Mouse (Mus musculus) myocyte (in vitro differentiated cells): Measurements from ENCODE around the gene Fam69b. TPM values are rescaled to one million over a fixed set of nuclear protein-coding genes. Genes with fewer than 3 reads are reported as not detected.

ENCODE experiments used
- H3K27me3 ChIP-seq: one replicate; pipeline ENCODE4 v1.6.1; 2011; ENCODE audit not compliant: control insufficient read depth, insufficient read depth, insufficient read length
- H3K36me3 ChIP-seq: one replicate; pipeline ENCODE4 v1.6.1; 2011; ENCODE audit not compliant: control insufficient read depth, insufficient read depth
- H3K4me2 ChIP-seq: one replicate; pipeline ENCODE4 v1.6.1; 2011; ENCODE audit warnings: low read depth, control low read depth
- H3K4me3 ChIP-seq: one replicate; pipeline ENCODE4 v1.5.1; 2011; ENCODE audit warnings: mild to moderate bottlenecking, control low read depth, moderate library complexity
- H3K79me2 ChIP-seq: one replicate; pipeline ENCODE4 v1.6.1; 2011; ENCODE audit not compliant: control insufficient read depth, insufficient read depth
- H3ac ChIP-seq: one replicate; pipeline ENCODE4 v1.6.1; 2011; ENCODE audit not compliant: control insufficient read depth, insufficient read length
- CEBPB ChIP-seq: IDR thresholded peaks from 2 replicates; pipeline ENCODE4 v1.6.1; 2011; ENCODE audit warnings: mild to moderate bottlenecking, moderate library complexity; ENCODE audit not compliant: poor library complexity, insufficient read depth, severe bottlenecking
- E2F4 ChIP-seq: IDR thresholded peaks from one replicate; pipeline ENCODE4 v1.6.1; 2011; ENCODE audit warnings: mild to moderate bottlenecking, control low read depth, moderate library complexity; ENCODE audit not compliant: insufficient read depth
- MAX ChIP-seq: IDR thresholded peaks from one replicate; pipeline ENCODE4 v1.6.1; 2011; ENCODE audit warnings: low read depth, mild to moderate bottlenecking, control low read depth
- MYOD1 ChIP-seq, 3 experiments: IDR thresholded peaks; one replicate each; pipeline ENCODE4 v1.6.1; 2011; ENCODE audit warnings: control low read depth in 2 of 3, low read depth in 2 of 3, mild to moderate bottlenecking in 2 of 3, moderate library complexity in 1 of 3; ENCODE audit not compliant: insufficient read length in 2 of 3, control insufficient read depth in 1 of 3
- MYOG ChIP-seq, 3 experiments: IDR thresholded peaks; one replicate each; pipeline ENCODE4 v1.6.1; 2011; ENCODE audit warnings: control low read depth in 2 of 3, low read depth in 2 of 3, mild to moderate bottlenecking in 2 of 3; ENCODE audit not compliant: insufficient read length in 2 of 3, control insufficient read depth in 1 of 3, insufficient read depth in 1 of 3
- POLR2A ChIP-seq: IDR thresholded peaks from one replicate; pipeline ENCODE4 v1.6.1; 2011; ENCODE audit warnings: low read depth, mild to moderate bottlenecking, control low read depth, moderate library complexity; ENCODE audit not compliant: insufficient read length
- POLR2AphosphoS2 ChIP-seq: IDR thresholded peaks from one replicate; pipeline ENCODE4 v1.6.1; 2011; ENCODE audit warnings: low read depth, control low read depth; ENCODE audit not compliant: insufficient read length
- REST ChIP-seq: IDR thresholded peaks from one replicate; pipeline ENCODE4 v1.6.1; 2011; ENCODE audit warnings: mild to moderate bottlenecking, control low read depth, moderate library complexity; ENCODE audit not compliant: insufficient read depth, insufficient read length
- SRF ChIP-seq: IDR thresholded peaks from one replicate; pipeline ENCODE4 v1.6.1; 2011; ENCODE audit warnings: low read depth; ENCODE audit not compliant: control insufficient read depth, insufficient read length
- TCF12 ChIP-seq: IDR thresholded peaks from one replicate; pipeline ENCODE4 v1.6.1; 2011; ENCODE audit warnings: mild to moderate bottlenecking, control low read depth; ENCODE audit not compliant: poor library complexity, insufficient read depth, severe bottlenecking
- TCF3 ChIP-seq: IDR thresholded peaks from one replicate; pipeline ENCODE4 v1.6.1; 2011; ENCODE audit warnings: low read depth, control low read depth; ENCODE audit not compliant: insufficient read length
- USF1 ChIP-seq: IDR thresholded peaks from one replicate; pipeline ENCODE4 v1.6.1; 2011; ENCODE audit warnings: low read depth, mild to moderate bottlenecking, control low read depth, moderate library complexity
- polyA plus RNA-seq: library from polyadenylated mRNA; unstranded; fragments of >200 nt; fragmentation: generic; extraction: Trizol; gene quantifications from one replicate; pipeline ENCODE4 v1.2.1, GENCODE M21; 2012; ENCODE audit warnings: missing spikeins

Gene Fam69b
- polyA plus RNA-seq, 1 experiment: 2.6 TPM

GRCm38 (mm10) chr2:26583640-26584039 is 44.6 kb upstream of the Fam69b start:
- no peaks in the 10 kb centered on the region for H3K36me3 ChIP-seq
- no peak overlapping the region for H3K4me2 ChIP-seq
- no peak for TF ChIP-seq MYOG (IDR thresholded peaks at IDR 0.05; ENCODE audit: control insufficient read depth in 1 of 3, insufficient read depth in 1 of 3, insufficient read length in 2 of 3, low read depth in 2 of 3)
- no peak for TF ChIP-seq SRF
- no peak overlapping the region for H3K4me3 ChIP-seq
- no peak overlapping the region for H3ac ChIP-seq
- H3K27me3 ChIP-seq: peaks cover 25% of the 10 kb centered on the region
- no peaks in the 10 kb centered on the region for H3K79me2 ChIP-seq

- TF ChIP-seq MYOG (IDR thresholded peaks at IDR 0.05; ENCODE audit: control insufficient read depth in 1 of 3, insufficient read depth in 1 of 3, insufficient read length in 2 of 3, low read depth in 2 of 3) (no peak), SRF (no peak), POLR2A (no peak), CEBPB (no peak), REST (no peak), TCF3 (no peak), POLR2AphosphoS2 (no peak), USF1 (no peak), E2F4 (no peak), MYOD1 (IDR thresholded peaks at IDR 0.05; ENCODE audit: control insufficient read depth in 1 of 3, insufficient read length in 2 of 3, low read depth in 2 of 3) (no peak), MAX (no peak)
- Histone ChIP-seq H3K79me2 (no peaks in the 10 kb centered on the region), H3K36me3 (no peaks in the 10 kb centered on the region), H3ac (no peak overlapping the region), H3K4me3 (no peak overlapping the region), H3K4me2 (no peak overlapping the region), H3K27me3 (peaks cover 25% of the 10 kb centered on the region)
These were observed 42.5 kb upstream of the Fam69b start for GRCm38 (mm10) chr2:26585713-26586112.

GRCm38 (mm10) chr2:26586294-26587043 is 41.8 kb upstream of the Fam69b start, which contains the start of gene Gm20532:
Gene Gm20532 (plus strand): TSS chr2:26586639.
- H3ac ChIP-seq: no peak within 1 kb of the TSS
- peaks cover 25% of the 10 kb centered on the region for H3K27me3 ChIP-seq
- no peaks in the 10 kb centered on the region for H3K36me3 ChIP-seq
- peak within 1 kb of the TSS; percentile 58 for H3K4me2 ChIP-seq
- no peak within 1 kb of the TSS for H3K4me3 ChIP-seq
- no peaks in the 10 kb centered on the region for H3K79me2 ChIP-seq
- TF ChIP-seq USF1 (peak; percentile 81), CEBPB (no peak), MAX (no peak), MYOD1 (IDR thresholded peaks at IDR 0.05; ENCODE audit: control insufficient read depth in 1 of 3, insufficient read length in 2 of 3, low read depth in 2 of 3) (no peak), POLR2A (peak; percentile 25)

GRCm38 (mm10) chr2:26587044-26587405 is 41.2 kb upstream of the Fam69b start:
- Histone ChIP-seq H3K79me2 (no peaks in the 10 kb centered on the region), H3K36me3 (no peaks in the 10 kb centered on the region), H3K27me3 (peaks cover 25% of the 10 kb centered on the region), H3ac (no peak overlapping the region), H3K4me3 (no peak overlapping the region), H3K4me2 (peak overlapping the region; percentile 5)
- no peak for TF ChIP-seq POLR2A
- TF ChIP-seq SRF: no peak
- TF ChIP-seq REST: no peak
- TF ChIP-seq E2F4: no peak
- TF ChIP-seq CEBPB: no peak
- TF ChIP-seq MYOG (IDR thresholded peaks at IDR 0.05; ENCODE audit: control insufficient read depth in 1 of 3, insufficient read depth in 1 of 3, insufficient read length in 2 of 3, low read depth in 2 of 3): no peak
- no peak for TF ChIP-seq USF1
- no peak for TF ChIP-seq MAX
- TF ChIP-seq POLR2AphosphoS2: no peak
- no peak for TF ChIP-seq MYOD1 (IDR thresholded peaks at IDR 0.05; ENCODE audit: control insufficient read depth in 1 of 3, insufficient read length in 2 of 3, low read depth in 2 of 3)
- no peak for TF ChIP-seq TCF3
- TF ChIP-seq TCF12: no peak

GRCm38 (mm10) chr2:26588573-26588972 is 39.7 kb upstream of the Fam69b start:
- Histone ChIP-seq H3K79me2 (no peaks in the 10 kb centered on the region), H3ac (no peak overlapping the region), H3K27me3 (peaks cover 19% of the 10 kb centered on the region), H3K36me3 (no peaks in the 10 kb centered on the region), H3K4me2 (no peak overlapping the region), H3K4me3 (no peak overlapping the region)
- TF ChIP-seq POLR2AphosphoS2 (no peak), POLR2A (no peak), USF1 (no peak), SRF (no peak), MAX (no peak), E2F4 (no peak), MYOG (IDR thresholded peaks at IDR 0.05; ENCODE audit: control insufficient read depth in 1 of 3, insufficient read depth in 1 of 3, insufficient read length in 2 of 3, low read depth in 2 of 3) (no peak), MYOD1 (IDR thresholded peaks at IDR 0.05; ENCODE audit: control insufficient read depth in 1 of 3, insufficient read length in 2 of 3, low read depth in 2 of 3) (no peak), CEBPB (no peak), REST (no peak), TCF3 (no peak), TCF12 (no peak)
